Mouse (Mus musculus) midbrain, embryonic 16.5 days (tissue): ENCODE results near the gene Wsb2. TPM values are rescaled to one million over a fixed set of nuclear protein-coding genes. Genes with fewer than 3 reads are reported as not detected.
A peak's percentile ranks its signal among the peaks of the same experiment; 100 is the strongest.
"Not testable (repeated sequence)": the region's sequence is repeated elsewhere in the genome, so short reads cannot be mapped to it uniquely, and the experiment has no call there.

Experiments used
- ATAC-seq: fragments of 200-750 bp; cut with Nextera tagmentation; 2 replicates; pipeline ENCODE4 v1.8.0; 2017; ENCODE audit warnings: moderate TSS enrichment
- H3K27ac ChIP-seq: fragments of 300-500 bp; sonication (generic); 2 replicates; pipeline ENCODE4 v1.5.1; 2014; ENCODE audit warnings: mild to moderate bottlenecking, low read length, mixed read lengths
- H3K27me3 ChIP-seq: fragments of 300-500 bp; sonication (generic); 2 replicates; pipeline ENCODE4 v1.6.1; 2014; ENCODE audit warnings: low read depth, low read length, mixed read lengths; ENCODE audit not compliant: control insufficient read depth, insufficient read depth
- H3K36me3 ChIP-seq: fragments of 300-500 bp; sonication (generic); 2 replicates; pipeline ENCODE4 v1.6.1; 2014; ENCODE audit warnings: mild to moderate bottlenecking, low read length, moderate library complexity, mixed read lengths; ENCODE audit not compliant: control insufficient read depth, insufficient read depth
- H3K4me1 ChIP-seq: fragments of 300-500 bp; sonication (generic); 2 replicates; pipeline ENCODE4 v1.6.1; 2014; ENCODE audit warnings: mild to moderate bottlenecking, low read length, mixed read lengths; ENCODE audit not compliant: control insufficient read depth, insufficient read depth
- H3K4me2 ChIP-seq: fragments of 300-500 bp; sonication (generic); 2 replicates; pipeline ENCODE4 v1.6.1; 2014; ENCODE audit warnings: mild to moderate bottlenecking, low read length, mixed read lengths
- H3K4me3 ChIP-seq: fragments of 300-500 bp; sonication (generic); 2 replicates; pipeline ENCODE4 v1.5.1; 2014; ENCODE audit warnings: low read depth, mild to moderate bottlenecking, low read length, moderate library complexity, mixed read lengths
- H3K9ac ChIP-seq: fragments of 300-500 bp; sonication (generic); 2 replicates; pipeline ENCODE4 v1.6.1; 2014; ENCODE audit warnings: low read depth, low read length, mixed read lengths
- H3K9me3 ChIP-seq: fragments of 300-500 bp; sonication (generic); replicated peaks from 2 replicates; pipeline ENCODE4 v1.6.1; 2014; ENCODE audit warnings: mild to moderate bottlenecking, low read length, mixed read lengths; ENCODE audit not compliant: control insufficient read depth, poor library complexity, severe bottlenecking
- WGBS: fragments of 180-500 bp; shearing (Covaris S2); extraction: QIAGEN DNeasy Blood & Tissue Kit; methylation state at CpG from one replicate; pipeline ENCODE4 v1.1.7; 2014; 5-methylcytosine and 5-hydroxymethylcytosine counted together
- polyA plus RNA-seq: library from polyadenylated mRNA; unstranded; fragments of >200 nt; fragmentation: Nextera tagmentation; extraction: Ambion mirVana; gene quantifications from 2 replicates; pipeline ENCODE4 v1.2.1, GENCODE M21; 2015

Wsb2 gene
- polyA plus RNA-seq, 1 experiment from 2014 or later, result 309 TPM

DNA sequence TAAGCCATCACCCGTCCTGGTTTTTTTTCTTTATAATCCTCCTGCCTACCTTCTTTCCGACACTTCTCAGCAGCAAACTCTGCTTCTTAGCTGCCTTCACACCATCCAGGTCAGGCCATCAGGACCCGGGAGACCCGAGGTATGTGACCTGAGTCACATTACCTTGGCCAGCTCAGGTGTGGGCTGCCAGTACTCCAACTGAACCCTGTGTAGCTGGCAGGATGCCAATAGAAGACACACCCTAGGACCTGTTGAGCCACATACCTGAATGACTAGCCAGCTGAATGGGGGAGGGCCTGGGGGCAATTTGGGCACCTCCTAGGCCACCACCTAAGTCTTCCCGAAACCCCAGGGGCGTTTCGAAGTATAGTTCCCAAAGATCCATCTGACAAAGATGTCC, 26.6 kb upstream of the Wsb2 start:
- ATAC-seq, result no peak
- 91% methylated on average over 7 of the region's 7 CpGs for WGBS
- no peak overlapping the region for H3K27ac ChIP-seq
- no peaks in the 10 kb centered on the region for H3K27me3 ChIP-seq
- no peak overlapping the region for H3K4me2 ChIP-seq
- no peak overlapping the region for H3K4me3 ChIP-seq
- H3K9ac ChIP-seq, result no peak overlapping the region
- no peaks in the 10 kb centered on the region for H3K9me3 ChIP-seq
- no peaks in the 10 kb centered on the region for H3K4me1 ChIP-seq
- no peaks in the 10 kb centered on the region for H3K36me3 ChIP-seq

DNA sequence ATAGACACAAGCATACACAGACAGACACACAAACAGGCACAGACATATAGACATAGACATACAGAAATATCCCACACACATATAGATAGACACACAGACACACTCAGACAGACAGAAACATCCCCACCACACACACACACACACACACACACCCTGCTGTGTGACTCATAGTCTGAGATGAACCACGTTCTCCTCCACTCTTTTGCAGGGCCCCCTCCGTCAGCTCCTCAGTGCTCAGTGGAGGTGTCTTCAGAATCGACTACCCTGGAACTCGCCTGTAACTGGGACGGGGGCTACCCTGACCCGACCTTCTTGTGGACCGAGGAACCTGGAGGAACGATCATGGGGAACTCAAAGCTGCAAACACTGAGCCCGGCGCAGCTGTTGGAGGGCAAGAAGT, 19.1 kb upstream of the Wsb2 start:
- WGBS, result 87% methylated on average over 10 of the region's 10 CpGs
- Histone ChIP-seq H3K9me3 (no peaks in the 10 kb centered on the region), H3K4me1 (no peaks in the 10 kb centered on the region), H3K36me3 (no peaks in the 10 kb centered on the region), H3K27me3 (no peaks in the 10 kb centered on the region), H3K27ac (no peak overlapping the region), H3K9ac (no peak overlapping the region), H3K4me3 (no peak overlapping the region), H3K4me2 (no peak overlapping the region)
- ATAC-seq, result no peak

DNA sequence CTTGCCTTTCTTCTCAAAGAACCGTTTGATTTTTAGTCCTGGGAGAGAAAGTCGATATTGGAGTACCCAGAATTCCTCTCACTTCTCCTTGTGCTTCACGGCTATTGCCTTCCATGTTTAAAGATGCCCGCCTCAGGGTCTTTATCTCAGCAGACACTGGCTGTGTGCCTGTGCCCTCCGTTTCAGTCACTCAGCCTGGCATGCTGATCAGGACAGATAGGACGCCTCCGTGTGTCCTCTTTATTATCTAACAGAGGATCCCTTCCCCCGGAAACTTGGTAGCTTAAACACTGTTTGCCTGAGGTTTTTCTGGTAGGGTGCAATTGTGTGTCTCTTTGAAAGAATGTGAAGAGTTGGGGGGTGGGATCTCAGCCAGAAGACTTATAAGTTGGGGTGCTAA, 18.6 kb upstream of the Wsb2 start:
- Histone ChIP-seq H3K27ac (no peak overlapping the region), H3K4me1 (no peaks in the 10 kb centered on the region), H3K27me3 (no peaks in the 10 kb centered on the region), H3K9ac (no peak overlapping the region), H3K36me3 (no peaks in the 10 kb centered on the region), H3K9me3 (no peaks in the 10 kb centered on the region), H3K4me3 (no peak overlapping the region), H3K4me2 (no peak overlapping the region)
- WGBS, result 77% methylated on average over 8 of the region's 8 CpGs
- ATAC-seq, result no peak

DNA sequence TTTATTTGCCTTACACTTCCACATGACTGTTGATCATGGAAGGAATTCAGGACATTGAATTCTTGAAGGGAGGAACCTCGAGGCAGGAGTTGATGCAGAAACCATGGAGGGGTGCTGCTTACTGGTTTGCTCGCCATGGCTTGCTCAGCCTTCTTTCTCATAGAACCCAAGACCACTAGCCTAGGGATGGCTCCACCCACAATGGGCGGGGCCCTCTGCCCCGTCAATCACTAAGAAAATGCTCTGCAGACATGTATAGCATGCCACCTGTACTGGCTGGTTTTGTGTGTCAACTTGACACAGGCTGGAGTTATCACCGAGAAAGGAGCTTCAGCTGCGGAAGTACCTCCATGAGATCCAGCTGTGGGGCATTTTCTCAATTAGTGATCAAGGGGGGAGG, 17.0 kb upstream of the Wsb2 start:
- H3K4me1 ChIP-seq, result no peaks in the 10 kb centered on the region
- no peak overlapping the region for H3K4me2 ChIP-seq
- 86% methylated on average over 6 of the region's 6 CpGs for WGBS
- no peak overlapping the region for H3K27ac ChIP-seq
- no peaks in the 10 kb centered on the region for H3K9me3 ChIP-seq
- no peak overlapping the region for H3K9ac ChIP-seq
- ATAC-seq, result no peak
- H3K36me3 ChIP-seq, result no peaks in the 10 kb centered on the region
- H3K4me3 ChIP-seq, result no peak overlapping the region
- no peaks in the 10 kb centered on the region for H3K27me3 ChIP-seq

DNA sequence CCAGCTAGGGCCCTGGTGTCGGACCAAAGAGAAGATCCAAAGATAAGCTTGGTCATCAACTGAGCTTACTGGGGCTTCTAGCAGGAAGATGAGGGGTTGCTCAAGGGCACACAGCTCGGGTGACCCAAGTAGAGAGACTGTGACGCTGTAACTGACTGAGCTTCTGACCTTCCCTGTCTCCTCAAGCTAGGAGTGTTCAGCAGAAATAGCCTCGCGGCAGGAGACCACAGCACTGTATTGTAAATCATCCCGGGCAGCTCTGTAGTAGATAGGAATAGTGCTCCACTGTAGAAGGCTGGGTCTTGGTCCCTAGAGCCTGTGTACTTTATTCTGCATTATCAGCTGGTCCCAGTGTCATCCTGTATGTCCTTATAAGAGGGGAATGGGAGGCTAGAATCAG, 15.2 kb upstream of the Wsb2 start:
- Histone ChIP-seq H3K9me3 (no peaks in the 10 kb centered on the region), H3K4me1 (no peaks in the 10 kb centered on the region), H3K27me3 (no peaks in the 10 kb centered on the region), H3K4me3 (no peak overlapping the region), H3K27ac (no peak overlapping the region), H3K36me3 (no peaks in the 10 kb centered on the region), H3K4me2 (no peak overlapping the region), H3K9ac (no peak overlapping the region)
- 92% methylated on average over 6 of the region's 6 CpGs for WGBS
- ATAC-seq, result no peak

DNA sequence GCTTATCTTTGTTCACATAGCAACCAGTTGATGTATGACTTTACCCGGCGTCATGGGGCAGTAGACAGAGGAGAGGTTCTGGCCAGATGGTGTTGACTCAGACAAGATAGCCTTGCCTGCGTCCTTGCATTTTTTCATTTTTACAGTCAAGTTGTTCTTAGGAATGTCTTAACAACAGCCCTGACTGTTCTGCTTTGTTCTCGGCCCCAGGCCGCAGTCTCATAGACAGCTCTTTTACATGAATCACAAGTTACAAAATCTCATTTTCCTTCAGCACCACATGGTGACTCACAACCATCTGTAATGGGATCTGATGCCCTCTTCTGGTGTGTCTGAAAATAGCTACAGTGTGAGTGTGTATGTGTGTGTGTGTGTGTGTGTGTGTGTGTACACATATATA, 12.6 kb upstream of the Wsb2 start:
- H3K27me3 ChIP-seq, H3K27ac ChIP-seq, ATAC-seq, H3K4me2 ChIP-seq, H3K9me3 ChIP-seq, H3K36me3 ChIP-seq, H3K9ac ChIP-seq, H3K4me1 ChIP-seq, H3K4me3 ChIP-seq: not testable (repeated sequence)
- WGBS, result 90% methylated on average over 5 of the region's 5 CpGs

DNA sequence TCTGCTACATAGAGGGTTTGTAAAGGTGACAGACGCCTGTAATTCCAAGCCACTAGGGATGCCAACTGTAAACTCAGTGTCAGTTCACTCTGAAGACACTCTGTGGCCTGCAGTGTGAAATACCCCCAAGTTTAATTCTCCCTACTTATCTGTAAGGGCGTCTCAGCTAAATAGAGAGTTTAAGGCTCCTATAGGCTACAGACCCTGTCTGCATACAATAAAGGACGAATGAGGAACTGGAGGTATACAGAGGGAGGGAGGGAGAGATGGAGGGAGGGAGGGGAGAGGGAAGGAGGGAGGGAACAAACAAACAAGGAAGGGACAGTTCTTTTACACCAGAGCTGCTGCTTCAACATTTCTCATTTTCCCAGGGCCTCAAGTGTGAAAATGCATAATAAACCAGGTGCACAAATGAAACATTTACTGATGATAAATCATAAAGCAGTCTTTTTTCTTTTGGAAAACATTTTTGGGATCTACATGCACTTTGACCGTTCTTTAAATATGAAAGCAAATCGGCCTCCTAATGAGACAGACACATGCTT, 11.6 kb upstream of the Wsb2 start:
- Histone ChIP-seq H3K4me3 (no peak overlapping the region), H3K27ac (no peak overlapping the region), H3K9ac (no peak overlapping the region), H3K9me3 (no peaks in the 10 kb centered on the region), H3K4me1 (no peaks in the 10 kb centered on the region), H3K27me3 (no peaks in the 10 kb centered on the region), H3K36me3 (no peaks in the 10 kb centered on the region), H3K4me2 (no peak overlapping the region)
- ATAC-seq, result no peak
- 81% methylated on average over 5 of the region's 5 CpGs for WGBS

DNA sequence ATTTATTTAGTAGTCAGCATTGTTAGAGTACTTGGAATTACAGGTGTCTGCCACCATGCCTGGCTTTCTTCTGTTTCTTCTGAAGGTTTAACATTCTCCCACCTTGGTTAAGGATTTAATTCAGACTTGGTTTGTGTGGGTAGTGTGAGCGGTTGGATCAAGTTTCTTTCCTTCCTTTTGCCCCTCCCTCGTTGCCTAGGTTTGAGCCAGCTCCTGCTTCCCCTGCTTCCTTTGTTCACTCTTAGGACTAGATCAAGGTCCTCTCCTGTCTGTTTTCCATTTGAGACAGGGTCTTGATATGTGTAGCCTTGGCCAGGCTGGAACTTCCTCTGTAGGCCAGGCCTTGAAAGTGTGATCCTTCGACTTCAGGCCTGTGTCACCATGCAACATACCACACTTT, 10.8 kb upstream of the Wsb2 start:
- no peaks in the 10 kb centered on the region for H3K27me3 ChIP-seq
- H3K36me3 ChIP-seq, result no peaks in the 10 kb centered on the region
- ATAC-seq, result no peak
- 63% methylated on average over 3 of the region's 3 CpGs for WGBS
- no peak overlapping the region for H3K4me2 ChIP-seq
- H3K9me3 ChIP-seq, result no peaks in the 10 kb centered on the region
- H3K9ac ChIP-seq, result no peak overlapping the region
- no peak overlapping the region for H3K4me3 ChIP-seq
- H3K4me1 ChIP-seq, result no peaks in the 10 kb centered on the region
- H3K27ac ChIP-seq, result no peak overlapping the region

DNA sequence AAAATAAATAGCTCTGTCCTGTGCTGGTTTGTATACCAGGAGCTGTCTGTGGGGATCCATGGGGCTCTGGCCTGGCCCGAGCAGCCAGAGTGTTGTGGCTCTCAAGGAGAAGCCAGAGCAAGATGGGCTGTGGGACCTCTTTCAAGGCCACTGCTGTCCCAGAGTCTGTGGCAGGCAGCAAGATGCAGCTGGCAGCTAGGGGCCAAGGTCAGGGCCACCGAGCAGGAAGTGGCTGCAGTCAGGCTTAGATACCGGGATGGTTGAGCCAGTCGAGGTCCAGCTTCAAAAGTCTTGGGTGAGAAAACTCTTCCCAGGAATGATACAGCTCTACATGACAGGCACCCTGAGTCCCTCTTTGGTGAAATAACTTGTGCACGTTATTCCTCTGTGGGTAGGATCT, 10.1 kb upstream of the Wsb2 start:
- Histone ChIP-seq H3K9ac (no peak overlapping the region), H3K27ac (no peak overlapping the region), H3K4me3 (no peak overlapping the region), H3K27me3 (no peaks in the 10 kb centered on the region), H3K9me3 (no peaks in the 10 kb centered on the region), H3K36me3 (no peaks in the 10 kb centered on the region), H3K4me1 (no peaks in the 10 kb centered on the region), H3K4me2 (no peak overlapping the region)
- WGBS, result 87% methylated on average over 5 of the region's 5 CpGs
- no peak for ATAC-seq

DNA sequence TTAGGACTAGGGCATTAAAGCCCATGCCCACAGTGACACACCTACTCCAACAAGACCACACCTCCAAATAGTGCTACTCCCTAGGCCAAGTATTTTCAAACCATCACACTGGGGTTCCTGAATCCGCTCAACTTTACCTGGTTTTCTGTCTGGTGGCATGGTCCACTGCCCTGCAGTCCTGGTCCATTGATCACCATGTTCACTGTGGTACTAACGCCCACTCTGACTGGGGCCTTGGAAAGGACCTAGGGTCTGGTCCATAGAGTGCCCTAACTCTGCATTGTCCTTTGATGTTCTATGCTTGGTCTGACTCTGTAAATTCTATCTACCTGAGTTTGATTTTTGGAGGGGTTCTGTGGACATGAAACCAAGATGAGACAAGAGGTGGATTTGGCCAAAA, 9.3 kb upstream of the Wsb2 start:
- Histone ChIP-seq H3K36me3 (no peaks in the 10 kb centered on the region), H3K4me3 (no peak overlapping the region), H3K27ac (no peak overlapping the region), H3K9ac (no peak overlapping the region), H3K4me2 (peak overlapping the region; percentile 12; the same call in 1 of the 2 replicates), H3K27me3 (no peaks in the 10 kb centered on the region), H3K9me3 (no peaks in the 10 kb centered on the region), H3K4me1 (no peaks in the 10 kb centered on the region)
- WGBS, result 90% methylated on average over 2 of the region's 2 CpGs
- no peak for ATAC-seq
